Mouse (Mus musculus) A20 (cell line): ENCODE results near the gene Cacng7.

Experiments used
- DNase-seq: peaks from one replicate; pipeline ENCODE4 v3.0.0-alpha.2; 2011; ENCODE audit warnings: low read depth, low spot score

The Cacng7 gene

GRCm38 (mm10) chr7:3345301-3345700 lies 12.5 kb downstream of the Cacng7 start:
- DNase-seq = no peak

- no peak for DNase-seq
Measured at GRCm38 (mm10) chr7:3347366-3348287, 14.9 kb downstream of the Cacng7 start.

GRCm38 (mm10) chr7:3348326-3348725 lies 15.6 kb downstream of the Cacng7 start:
- no peak for DNase-seq

- no peak for DNase-seq
Measured at GRCm38 (mm10) chr7:3349775-3350174, 17.0 kb downstream of the Cacng7 start.

- DNase-seq = no peak
Measured at GRCm38 (mm10) chr7:3351536-3351935, 18.8 kb downstream of the Cacng7 start.

GRCm38 (mm10) chr7:3354850-3355249 lies 22.1 kb downstream of the Cacng7 start:
- no peak for DNase-seq

- no peak for DNase-seq
Measured at GRCm38 (mm10) chr7:3360678-3361077, 27.9 kb downstream of the Cacng7 start.

- DNase-seq = peak; percentile 85
Measured at GRCm38 (mm10) chr7:3365547-3366279, 33.0 kb downstream of the Cacng7 start.

GRCm38 (mm10) chr7:3366705-3367516 lies 34.2 kb downstream of the Cacng7 start:
- no peak for DNase-seq

GRCm38 (mm10) chr7:3367569-3367968 lies 34.8 kb downstream of the Cacng7 start:
- no peak for DNase-seq

GRCm38 (mm10) chr7:3368311-3368710 lies 35.6 kb downstream of the Cacng7 start:
- DNase-seq = no peak

- no peak for DNase-seq
Measured at GRCm38 (mm10) chr7:3369189-3369588, 36.4 kb downstream of the Cacng7 start.

- no peak for DNase-seq
Measured at GRCm38 (mm10) chr7:3370407-3370806, 37.7 kb downstream of the Cacng7 start.

GRCm38 (mm10) chr7:3372376-3372775 lies 39.6 kb downstream of the Cacng7 start:
- DNase-seq = no peak

- no peak for DNase-seq
Measured at GRCm38 (mm10) chr7:3373754-3374153, 41.0 kb downstream of the Cacng7 start.

GRCm38 (mm10) chr7:3376831-3377230 lies 44.1 kb downstream of the Cacng7 start:
- peak; percentile 80 for DNase-seq

GRCm38 (mm10) chr7:3382123-3382522 lies 49.4 kb downstream of the Cacng7 start:
- DNase-seq = no peak

GRCm38 (mm10) chr7:3384807-3385319 lies 52.1 kb downstream of the Cacng7 start:
- no peak for DNase-seq

GRCm38 (mm10) chr7:3386036-3386730 lies 53.4 kb downstream of the Cacng7 start:
- DNase-seq = no peak

GRCm38 (mm10) chr7:3387761-3388160 lies 55.0 kb downstream of the Cacng7 start:
- DNase-seq = peak; percentile 63

GRCm38 (mm10) chr7:3388885-3389284 lies 56.1 kb downstream of the Cacng7 start:
- peak; percentile 56 for DNase-seq
